Mouse (Mus musculus): ENCODE data around the gene Mme.

- no peak for TF ChIP-seq GATA1 (IDR thresholded peaks at IDR 0.05; ENCODE audit: borderline replicate concordance, low read length)
- TF ChIP-seq FLI1 (IDR thresholded peaks at IDR 0.05; ENCODE audit: low read length): no peak
These were observed 43.3 kb upstream of the Mme start for GRCm38 (mm10) chr3:63198026-63198425.

Measured in megakaryocyte, embryonic 14.5 days (primary cell).